Mouse (Mus musculus): ENCODE measurements around the gene Lin52. TPM values are rescaled to one million over a fixed set of nuclear protein-coding genes. Genes with fewer than 3 reads are reported as not detected.
A peak's percentile ranks its signal among the peaks of the same experiment; 100 is the strongest.

Lin52 gene
- polyA plus RNA-seq, 1 experiment: 24.5 TPM

GRCm38 (mm10) chr12:84442526-84442925, 8.7 kb upstream of the Lin52 start:
- Histone ChIP-seq H3K27me3 (ENCODE audit: control insufficient read depth, insufficient read depth, low read length) (no peaks in the 10 kb centered on the region), H3K4me1 (replicated peaks; ENCODE audit: control insufficient read depth, insufficient read depth, low read length) (no peaks in the 10 kb centered on the region), H3K36me3 (ENCODE audit: control insufficient read depth, insufficient read depth, low read length) (no peaks in the 10 kb centered on the region), H3K4me3 (ENCODE audit: control insufficient read depth, insufficient read depth, low read length) (no peak overlapping the region), H3K27ac (ENCODE audit: control insufficient read depth, insufficient read depth, low read length) (no peak overlapping the region)
- DNase-seq: no peak
- WGBS: 86% methylated on average over 4 of the region's 4 CpGs
- TF ChIP-seq CTCF (IDR thresholded peaks at IDR 0.05; ENCODE audit: borderline replicate concordance, control insufficient read depth, extremely low read depth, insufficient read depth, low read length, poor library complexity): no peak
- no peak for TF ChIP-seq POLR2A (IDR thresholded peaks at IDR 0.05; ENCODE audit: control insufficient read depth, extremely low read depth, insufficient read depth, low read length, poor library complexity)

DNA sequence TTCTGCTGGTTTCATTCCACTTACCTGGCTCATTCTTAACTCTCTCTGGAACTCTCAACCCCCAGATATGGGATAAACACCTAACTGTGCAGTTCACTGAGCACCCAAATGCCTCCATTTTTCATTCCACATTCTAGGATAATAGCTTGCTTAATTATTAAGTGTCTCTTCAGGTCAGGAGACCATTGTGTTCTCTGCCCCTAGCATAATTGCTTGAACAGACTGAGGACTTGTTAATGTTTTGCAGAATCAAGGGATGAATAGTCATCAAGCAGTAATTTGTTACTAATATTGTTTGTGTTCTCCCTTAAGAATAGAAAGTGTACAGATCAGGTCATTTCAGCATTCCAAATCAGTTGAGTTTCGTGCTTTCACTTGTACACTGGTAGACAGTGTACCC, 3.8 kb upstream of the Lin52 start:
- DNase-seq: no peak
- Histone ChIP-seq H3K4me1 (replicated peaks; ENCODE audit: control insufficient read depth, insufficient read depth, low read length) (peaks cover 9% of the 10 kb centered on the region; the same call in 1 of the 2 replicates), H3K27ac (ENCODE audit: control insufficient read depth, insufficient read depth, low read length) (no peak overlapping the region), H3K27me3 (ENCODE audit: control insufficient read depth, insufficient read depth, low read length) (no peaks in the 10 kb centered on the region), H3K36me3 (ENCODE audit: control insufficient read depth, insufficient read depth, low read length) (no peaks in the 10 kb centered on the region), H3K4me3 (ENCODE audit: control insufficient read depth, insufficient read depth, low read length) (no peak overlapping the region)
- TF ChIP-seq CTCF (IDR thresholded peaks at IDR 0.05; ENCODE audit: borderline replicate concordance, control insufficient read depth, extremely low read depth, insufficient read depth, low read length, poor library complexity) (no peak), POLR2A (IDR thresholded peaks at IDR 0.05; ENCODE audit: control insufficient read depth, extremely low read depth, insufficient read depth, low read length, poor library complexity) (no peak)
- WGBS: 91% methylated on average over 1 of the region's 1 CpGs

- no peak for TF ChIP-seq POLR2A (IDR thresholded peaks at IDR 0.05; ENCODE audit: control insufficient read depth, extremely low read depth, insufficient read depth, low read length, poor library complexity)
- TF ChIP-seq CTCF (IDR thresholded peaks at IDR 0.05; ENCODE audit: borderline replicate concordance, control insufficient read depth, extremely low read depth, insufficient read depth, low read length, poor library complexity): no peak
- no peak overlapping the region for H3K4me3 ChIP-seq (ENCODE audit: control insufficient read depth, insufficient read depth, low read length)
- no peak overlapping the region for H3K27ac ChIP-seq (ENCODE audit: control insufficient read depth, insufficient read depth, low read length)
- peaks cover 9% of the 10 kb centered on the region; the same call in 1 of the 2 replicates for H3K4me1 ChIP-seq (replicated peaks; ENCODE audit: control insufficient read depth, insufficient read depth, low read length)
- WGBS: 97% methylated on average over 6 of the region's 6 CpGs
- no peaks in the 10 kb centered on the region for H3K36me3 ChIP-seq (ENCODE audit: control insufficient read depth, insufficient read depth, low read length)
- no peaks in the 10 kb centered on the region for H3K27me3 ChIP-seq (ENCODE audit: control insufficient read depth, insufficient read depth, low read length)
- DNase-seq: no peak
These were observed 3.0 kb upstream of the Lin52 start for GRCm38 (mm10) chr12:84448181-84448580.

DNA sequence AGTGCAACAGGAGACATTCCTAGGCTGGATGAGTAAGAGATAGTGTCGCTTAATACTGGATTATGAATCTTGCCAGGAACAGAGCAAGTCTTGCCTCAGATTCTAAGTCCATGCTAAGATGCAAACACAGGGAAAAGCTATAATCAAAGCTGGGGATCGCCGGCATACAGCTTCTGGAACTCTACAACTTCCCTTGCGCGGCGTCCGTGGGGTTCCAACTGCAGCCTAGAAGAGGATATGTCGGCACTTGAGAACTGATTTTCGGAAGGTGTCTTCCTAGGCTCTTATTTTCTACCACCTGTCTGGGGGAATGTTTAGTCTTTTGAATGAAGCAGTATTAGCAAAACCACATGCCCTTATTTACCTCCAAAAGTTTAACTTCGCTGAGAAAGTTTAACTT, 1.3 kb upstream of the Lin52 start:
- DNase-seq: peak; percentile 6
- H3K4me1 ChIP-seq (replicated peaks; ENCODE audit: control insufficient read depth, insufficient read depth, low read length): peaks cover 9% of the 10 kb centered on the region; the same call in 1 of the 2 replicates
- no peaks in the 10 kb centered on the region for H3K36me3 ChIP-seq (ENCODE audit: control insufficient read depth, insufficient read depth, low read length)
- no peak overlapping the region for H3K27ac ChIP-seq (ENCODE audit: control insufficient read depth, insufficient read depth, low read length)
- TF ChIP-seq POLR2A (IDR thresholded peaks at IDR 0.05; ENCODE audit: control insufficient read depth, extremely low read depth, insufficient read depth, low read length, poor library complexity): no peak
- TF ChIP-seq CTCF (IDR thresholded peaks at IDR 0.05; ENCODE audit: borderline replicate concordance, control insufficient read depth, extremely low read depth, insufficient read depth, low read length, poor library complexity): no peak
- 65% methylated on average over 10 of the region's 10 CpGs for WGBS
- H3K4me3 ChIP-seq (ENCODE audit: control insufficient read depth, insufficient read depth, low read length): no peak overlapping the region
- no peaks in the 10 kb centered on the region for H3K27me3 ChIP-seq (ENCODE audit: control insufficient read depth, insufficient read depth, low read length)

GRCm38 (mm10) chr12:84450351-84450717, 888 bp upstream of the Lin52 start:
- no peak for DNase-seq
- Histone ChIP-seq H3K27ac (ENCODE audit: control insufficient read depth, insufficient read depth, low read length) (peak overlapping the region; percentile 15; the same call in 1 of the 2 replicates), H3K27me3 (ENCODE audit: control insufficient read depth, insufficient read depth, low read length) (no peaks in the 10 kb centered on the region), H3K4me1 (replicated peaks; ENCODE audit: control insufficient read depth, insufficient read depth, low read length) (peaks cover 9% of the 10 kb centered on the region; the same call in 1 of the 2 replicates), H3K4me3 (ENCODE audit: control insufficient read depth, insufficient read depth, low read length) (peak overlapping the region; percentile 53), H3K36me3 (ENCODE audit: control insufficient read depth, insufficient read depth, low read length) (no peaks in the 10 kb centered on the region)
- no peak for TF ChIP-seq POLR2A (IDR thresholded peaks at IDR 0.05; ENCODE audit: control insufficient read depth, extremely low read depth, insufficient read depth, low read length, poor library complexity)
- TF ChIP-seq CTCF (IDR thresholded peaks at IDR 0.05; ENCODE audit: borderline replicate concordance, control insufficient read depth, extremely low read depth, insufficient read depth, low read length, poor library complexity): no peak
- under 1% methylated on average over 6 of the region's 6 CpGs for WGBS

DNA sequence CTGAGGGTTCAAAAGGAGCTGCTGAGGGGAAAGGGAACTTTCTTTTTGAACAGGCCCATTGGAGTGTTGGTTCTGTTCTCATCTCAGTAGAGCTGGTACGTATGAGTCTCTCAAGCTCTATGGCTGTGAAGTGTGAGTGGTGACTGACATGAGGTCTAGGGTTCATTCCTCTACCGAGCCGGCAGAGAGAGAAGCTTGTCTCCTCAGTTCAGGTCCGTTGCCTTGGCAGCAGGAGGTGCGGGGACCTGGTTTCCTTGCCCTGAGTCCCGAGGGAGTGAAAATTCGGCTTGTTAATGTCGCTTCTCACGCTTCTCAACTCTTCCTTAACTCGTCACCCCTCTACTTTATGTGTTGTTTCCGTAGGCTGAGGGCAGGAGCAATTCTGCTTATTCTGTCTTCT, 579 bp downstream of the Lin52 start:
- H3K4me1 ChIP-seq (replicated peaks; ENCODE audit: control insufficient read depth, insufficient read depth, low read length): peaks cover 9% of the 10 kb centered on the region; the same call in 1 of the 2 replicates
- DNase-seq: no peak
- WGBS: 1% methylated on average over 11 of the region's 11 CpGs
- H3K36me3 ChIP-seq (ENCODE audit: control insufficient read depth, insufficient read depth, low read length): peaks cover under 1% of the 10 kb centered on the region
- H3K27me3 ChIP-seq (ENCODE audit: control insufficient read depth, insufficient read depth, low read length): no peaks in the 10 kb centered on the region
- peak overlapping the region; percentile 56 for H3K27ac ChIP-seq (ENCODE audit: control insufficient read depth, insufficient read depth, low read length)
- peak overlapping the region; percentile 80 for H3K4me3 ChIP-seq (ENCODE audit: control insufficient read depth, insufficient read depth, low read length)
- TF ChIP-seq CTCF (IDR thresholded peaks at IDR 0.05; ENCODE audit: borderline replicate concordance, control insufficient read depth, extremely low read depth, insufficient read depth, low read length, poor library complexity): no peak
- TF ChIP-seq POLR2A (IDR thresholded peaks at IDR 0.05; ENCODE audit: control insufficient read depth, extremely low read depth, insufficient read depth, low read length, poor library complexity): no peak

- Histone ChIP-seq H3K36me3 (ENCODE audit: control insufficient read depth, insufficient read depth, low read length) (peaks cover 36% of the 10 kb centered on the region), H3K4me1 (replicated peaks; ENCODE audit: control insufficient read depth, insufficient read depth, low read length) (peaks cover under 1% of the 10 kb centered on the region; the same call in 1 of the 2 replicates), H3K4me3 (ENCODE audit: control insufficient read depth, insufficient read depth, low read length) (no peak overlapping the region), H3K27ac (ENCODE audit: control insufficient read depth, insufficient read depth, low read length) (no peak overlapping the region), H3K27me3 (ENCODE audit: control insufficient read depth, insufficient read depth, low read length) (no peaks in the 10 kb centered on the region)
- 96% methylated on average over 3 of the region's 3 CpGs for WGBS
- no peak for TF ChIP-seq POLR2A (IDR thresholded peaks at IDR 0.05; ENCODE audit: control insufficient read depth, extremely low read depth, insufficient read depth, low read length, poor library complexity)
- TF ChIP-seq CTCF (IDR thresholded peaks at IDR 0.05; ENCODE audit: borderline replicate concordance, control insufficient read depth, extremely low read depth, insufficient read depth, low read length, poor library complexity): no peak
- no peak for DNase-seq
These were observed 5.7 kb downstream of the Lin52 start for GRCm38 (mm10) chr12:84456911-84457310.
